Mouse (Mus musculus) MEL-GATA-1-ER (cell line): ENCODE results near the gene Lmntd2.

ENCODE experiments used
- DNase-seq: peaks from one replicate; pipeline ENCODE4 v3.0.0-alpha.2; 2012; ENCODE audit warnings: low read depth; ENCODE audit errors: extremely low read depth

Lmntd2 gene

DNA sequence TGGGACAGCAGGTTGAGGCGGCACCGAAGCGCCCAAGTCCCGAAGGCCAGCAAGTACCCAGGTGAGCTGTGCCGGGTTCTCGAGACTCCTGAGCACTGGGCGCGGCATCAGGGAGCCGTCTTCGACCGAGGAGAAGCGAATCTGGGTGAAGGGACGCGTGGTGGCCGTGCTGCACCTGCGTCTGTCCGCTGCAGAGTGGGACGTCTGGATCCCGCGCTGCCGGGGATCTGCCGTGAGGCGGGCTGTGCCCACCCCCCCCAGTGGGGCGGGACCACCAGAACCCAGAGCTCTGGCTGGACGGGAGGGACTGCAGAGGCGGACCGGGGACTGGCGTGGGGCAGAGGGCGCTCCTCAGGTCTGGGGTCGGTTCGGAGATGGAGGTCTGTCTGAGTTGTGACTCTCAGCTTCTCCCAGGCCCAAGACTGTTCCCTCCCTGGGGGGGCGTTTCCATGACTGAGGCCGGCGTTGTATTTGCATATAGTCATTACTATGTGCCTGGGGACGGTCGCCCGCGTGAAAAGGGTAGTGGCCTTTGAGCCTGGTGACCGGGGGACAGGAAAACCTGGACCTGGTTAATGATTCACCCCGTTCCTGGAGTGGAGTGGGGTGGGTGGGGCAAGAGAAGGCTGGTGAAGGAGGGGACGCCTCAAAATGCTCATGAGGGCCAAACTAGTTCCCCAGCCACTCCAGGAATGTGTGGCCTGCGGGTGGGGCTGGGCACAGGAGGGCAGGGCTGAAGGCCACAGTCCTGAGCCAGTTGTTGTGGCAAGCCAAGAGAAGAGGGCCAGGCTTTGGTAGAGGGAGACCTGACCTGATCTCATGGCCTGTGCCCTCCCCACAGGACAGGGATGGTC, 2.2 kb upstream of the Lmntd2 start:
- DNase-seq = no peak

GRCm38 (mm10) chr7:141215101-141215879, 1.4 kb upstream of the Lmntd2 start, which contains the start of gene Rassf7:
Gene Rassf7, plus strand, starts transcription at chr7:141215860.
- peak; percentile 84 for DNase-seq

DNA sequence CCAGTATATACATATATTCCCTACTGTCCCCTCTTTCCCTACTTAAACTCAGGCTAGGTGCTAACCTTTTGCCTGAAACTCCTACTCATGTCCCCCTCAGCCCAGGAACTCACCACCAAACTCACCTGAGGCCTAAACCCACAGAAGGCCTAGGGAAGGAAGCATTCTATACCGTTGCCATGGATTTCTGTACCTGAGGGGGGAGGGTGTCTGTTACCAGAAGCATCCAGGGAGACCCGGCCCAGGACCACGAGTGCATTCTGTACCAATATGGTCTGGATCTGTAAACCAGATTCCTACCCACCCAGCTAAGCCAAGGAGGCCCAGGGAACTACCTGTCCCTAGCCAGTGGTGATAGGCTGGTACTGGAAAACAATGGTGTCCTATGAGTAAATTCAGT, 430 bp upstream of the Lmntd2 start:
- no peak for DNase-seq

DNA sequence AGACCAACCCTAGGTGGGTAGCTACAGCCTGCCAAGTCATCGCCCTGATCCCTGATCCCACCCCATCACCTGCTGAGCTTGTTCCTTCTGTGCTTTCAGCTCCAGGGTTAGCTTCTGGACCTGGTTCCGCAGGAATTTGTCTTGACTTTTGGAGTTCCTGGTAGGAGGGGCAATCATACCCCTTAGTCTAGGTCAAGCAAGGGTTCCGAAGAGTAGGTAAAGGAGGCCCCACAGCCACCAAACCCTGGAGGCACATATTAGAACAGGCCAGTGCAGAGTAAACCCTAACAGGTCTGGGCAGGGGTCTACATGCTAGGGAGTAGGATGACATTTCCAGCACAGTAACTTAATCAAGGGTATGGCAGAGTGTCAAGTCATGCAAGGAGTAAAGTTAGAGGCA, 747 bp downstream of the Lmntd2 start:
- no peak for DNase-seq

DNA sequence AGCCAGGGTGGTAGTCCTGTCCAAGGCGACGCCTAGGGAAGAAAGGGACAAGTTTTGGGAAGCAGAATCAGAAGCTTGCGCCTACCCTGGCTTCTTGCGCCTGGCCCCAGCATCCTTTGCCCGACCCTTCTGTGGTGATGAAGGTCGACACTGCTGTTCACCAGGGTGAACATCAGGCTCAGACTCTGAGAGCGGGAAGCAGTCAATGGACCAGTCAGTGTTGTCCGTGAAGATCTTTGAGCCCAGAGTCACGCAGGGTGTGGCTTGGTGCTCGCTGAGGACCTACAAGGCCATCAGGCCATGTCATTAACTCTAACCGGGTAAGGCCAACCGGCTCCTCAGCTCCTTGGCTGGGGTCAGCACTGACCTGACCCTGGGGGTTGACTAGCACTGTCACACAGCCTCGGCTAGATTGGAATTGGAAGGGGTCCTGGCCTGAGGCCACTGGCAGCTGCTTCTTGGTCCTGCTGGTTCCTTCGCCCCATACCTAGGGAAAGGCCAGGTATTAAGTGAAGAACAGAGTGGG, 3.2 kb downstream of the Lmntd2 start:
- no peak for DNase-seq

- no peak for DNase-seq
Measured at GRCm38 (mm10) chr7:141210137-141210536, 3.7 kb downstream of the Lmntd2 start.

GRCm38 (mm10) chr7:141209526-141209925, 4.4 kb downstream of the Lmntd2 start:
- no peak for DNase-seq

DNA sequence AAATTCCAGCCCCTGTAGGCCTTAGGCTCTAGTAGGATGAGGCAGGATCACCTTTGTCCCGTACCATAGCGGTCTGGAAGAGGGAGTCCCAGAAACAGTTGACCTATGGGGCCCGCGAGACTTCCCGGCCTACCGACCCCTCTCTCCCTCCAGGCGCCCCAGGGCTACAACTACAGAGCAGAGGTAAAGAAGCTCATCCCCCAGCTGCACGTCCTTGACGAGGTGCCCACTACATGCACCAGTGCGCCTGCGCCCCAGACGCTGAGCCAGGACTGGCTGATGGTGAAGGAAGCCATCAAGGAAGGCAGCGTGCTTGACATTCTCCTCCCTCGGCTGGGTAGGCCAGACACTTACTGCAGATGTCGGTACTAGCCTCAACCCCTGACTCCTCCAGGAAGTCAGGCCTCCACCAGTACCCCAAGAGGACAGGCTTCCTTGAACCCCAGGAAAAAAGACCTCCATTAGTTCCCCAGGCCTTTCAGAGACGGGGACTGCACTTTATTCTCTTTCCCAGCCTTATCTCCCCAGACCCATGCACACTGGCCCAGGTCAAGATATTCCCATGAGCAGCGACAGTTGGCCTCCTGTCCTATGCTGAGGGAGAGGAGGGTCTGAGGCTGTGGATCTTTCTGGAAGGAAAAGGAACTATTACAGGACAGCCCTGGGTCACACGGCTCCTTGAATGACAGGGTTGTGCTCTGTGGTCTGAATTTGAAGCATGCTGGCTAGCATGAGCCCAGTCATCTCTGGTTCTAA, 7.5 kb downstream of the Lmntd2 start:
- no peak for DNase-seq

GRCm38 (mm10) chr7:141205504-141205903, 8.4 kb downstream of the Lmntd2 start:
- no peak for DNase-seq

GRCm38 (mm10) chr7:141204546-141204945, 9.3 kb downstream of the Lmntd2 start:
- no peak for DNase-seq

DNA sequence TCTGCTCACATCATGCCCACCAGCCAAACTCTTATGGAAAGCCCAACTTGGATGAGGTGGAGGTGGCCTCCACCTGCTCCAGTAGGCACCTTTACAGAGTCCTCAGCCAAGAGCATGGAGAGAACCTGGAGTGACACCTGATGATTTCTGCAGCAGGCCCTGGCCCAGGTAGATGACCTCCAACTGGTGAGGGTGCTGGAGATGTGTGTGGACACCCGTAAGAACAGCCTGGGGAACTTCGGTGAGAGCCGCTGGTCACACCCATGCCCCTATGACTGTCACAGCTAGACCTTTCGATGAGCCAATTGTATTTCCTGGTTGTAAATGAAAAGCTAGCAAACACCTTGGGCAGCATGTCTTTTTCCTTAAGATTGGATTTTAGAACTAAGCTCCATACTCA, 15.8 kb downstream of the Lmntd2 start:
- no peak for DNase-seq

DNA sequence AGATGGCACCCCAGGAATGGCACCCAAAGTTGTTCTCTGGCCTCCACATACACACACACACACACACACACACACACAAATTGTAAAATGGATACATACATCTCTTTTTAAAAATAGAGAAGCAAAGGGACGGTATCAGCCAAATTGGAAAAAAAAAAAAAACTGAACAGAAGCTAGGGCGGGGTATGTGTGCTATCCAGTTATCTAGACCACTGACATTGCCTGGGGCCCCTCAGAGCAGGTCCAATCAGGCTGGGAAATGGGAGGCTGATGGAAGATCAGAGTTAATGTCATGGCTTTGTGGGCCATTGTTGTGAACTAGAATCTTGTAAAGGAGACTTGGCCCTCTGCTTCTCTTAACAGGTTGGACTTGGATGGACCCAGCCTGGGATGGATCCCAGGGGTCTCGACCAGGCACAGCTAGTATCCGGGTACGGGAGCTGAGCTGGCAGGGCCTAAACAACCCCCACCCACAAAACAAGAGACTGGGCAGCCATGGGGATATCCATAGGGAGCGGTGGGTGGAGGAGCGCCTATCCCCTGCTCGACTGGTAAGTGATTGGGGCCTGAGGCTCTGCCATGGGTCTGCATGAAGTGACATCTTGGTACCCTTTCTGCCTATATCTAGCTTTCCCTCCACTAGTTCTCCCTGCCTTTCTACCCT, 17.1 kb downstream of the Lmntd2 start:
- peak; percentile 25 for DNase-seq

GRCm38 (mm10) chr7:141195754-141196153, 18.1 kb downstream of the Lmntd2 start:
- no peak for DNase-seq

DNA sequence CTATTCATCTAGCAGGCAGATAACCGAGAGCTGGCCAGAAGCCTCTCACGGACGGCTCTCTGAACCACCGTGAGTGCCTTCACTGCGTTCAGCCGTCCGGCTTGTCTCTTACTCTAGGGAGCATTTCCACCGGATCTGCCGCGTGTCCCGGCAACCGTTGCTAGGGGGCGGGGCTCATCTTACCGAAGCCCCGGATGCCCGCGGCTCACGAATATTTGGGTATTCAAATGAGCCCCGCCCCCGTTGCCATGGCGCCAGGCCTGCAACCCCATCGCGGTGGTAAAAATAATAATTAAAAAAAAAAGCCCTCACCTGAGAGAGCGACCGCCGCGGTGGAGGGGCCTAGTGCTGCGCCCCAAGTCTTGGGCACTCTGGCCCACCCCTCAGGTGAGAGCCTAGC, 19.1 kb downstream of the Lmntd2 start:
- DNase-seq = peak; percentile 74

DNA sequence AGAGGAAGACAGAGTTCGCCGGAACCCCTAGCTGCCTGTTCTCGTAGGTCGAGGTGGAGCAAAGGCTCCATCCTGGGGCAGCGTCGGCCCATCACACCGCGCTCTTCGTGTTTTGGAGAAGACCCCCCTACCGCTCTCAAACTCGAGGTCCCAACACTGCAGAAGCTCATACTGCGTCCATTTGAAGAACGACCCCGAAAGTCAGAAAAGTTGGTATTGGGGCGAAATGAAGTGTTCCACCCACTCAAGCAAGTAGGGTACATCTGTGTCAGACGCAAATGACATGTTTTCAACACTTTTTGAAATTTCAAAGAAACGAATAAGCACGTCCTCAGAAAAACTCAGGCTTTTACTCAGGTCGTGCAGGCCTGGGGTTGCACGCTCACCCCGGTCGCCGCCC, 19.5 kb downstream of the Lmntd2 start:
- DNase-seq = peak; percentile 26

DNA sequence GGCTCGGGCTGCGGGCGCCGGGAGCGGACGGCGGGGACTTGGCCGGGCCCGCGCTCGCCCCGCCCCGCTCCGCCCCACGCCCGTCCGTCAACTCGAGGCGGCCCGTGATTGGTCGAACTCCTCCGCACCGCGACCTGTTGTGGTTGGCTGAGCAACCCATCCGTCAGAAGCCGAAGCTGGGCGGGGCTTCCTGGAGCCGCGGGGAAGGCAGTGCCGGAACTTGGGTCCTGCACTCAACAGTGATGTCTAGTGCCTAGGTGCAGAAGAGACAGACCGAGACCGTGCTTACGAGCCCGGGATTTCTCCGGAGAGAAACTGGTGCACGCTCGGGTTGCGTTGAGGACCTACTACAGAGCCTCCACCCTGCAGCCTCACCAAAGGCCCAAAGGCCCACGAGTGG, 19.9 kb downstream of the Lmntd2 start, which contains the start of the genes Hras and Lrrc56:
TSS of gene Hras (minus strand) at position 58 of the 400 bp plus-strand sequence.
TSS of gene Lrrc56 (plus strand) at position 210 of the 400 bp plus-strand sequence.
- DNase-seq = peak; percentile 90

- DNase-seq = no peak
Measured at GRCm38 (mm10) chr7:141193348-141193856, 20.5 kb downstream of the Lmntd2 start.

- no peak for DNase-seq
Measured at GRCm38 (mm10) chr7:141192776-141193347, 21.0 kb downstream of the Lmntd2 start.

DNA sequence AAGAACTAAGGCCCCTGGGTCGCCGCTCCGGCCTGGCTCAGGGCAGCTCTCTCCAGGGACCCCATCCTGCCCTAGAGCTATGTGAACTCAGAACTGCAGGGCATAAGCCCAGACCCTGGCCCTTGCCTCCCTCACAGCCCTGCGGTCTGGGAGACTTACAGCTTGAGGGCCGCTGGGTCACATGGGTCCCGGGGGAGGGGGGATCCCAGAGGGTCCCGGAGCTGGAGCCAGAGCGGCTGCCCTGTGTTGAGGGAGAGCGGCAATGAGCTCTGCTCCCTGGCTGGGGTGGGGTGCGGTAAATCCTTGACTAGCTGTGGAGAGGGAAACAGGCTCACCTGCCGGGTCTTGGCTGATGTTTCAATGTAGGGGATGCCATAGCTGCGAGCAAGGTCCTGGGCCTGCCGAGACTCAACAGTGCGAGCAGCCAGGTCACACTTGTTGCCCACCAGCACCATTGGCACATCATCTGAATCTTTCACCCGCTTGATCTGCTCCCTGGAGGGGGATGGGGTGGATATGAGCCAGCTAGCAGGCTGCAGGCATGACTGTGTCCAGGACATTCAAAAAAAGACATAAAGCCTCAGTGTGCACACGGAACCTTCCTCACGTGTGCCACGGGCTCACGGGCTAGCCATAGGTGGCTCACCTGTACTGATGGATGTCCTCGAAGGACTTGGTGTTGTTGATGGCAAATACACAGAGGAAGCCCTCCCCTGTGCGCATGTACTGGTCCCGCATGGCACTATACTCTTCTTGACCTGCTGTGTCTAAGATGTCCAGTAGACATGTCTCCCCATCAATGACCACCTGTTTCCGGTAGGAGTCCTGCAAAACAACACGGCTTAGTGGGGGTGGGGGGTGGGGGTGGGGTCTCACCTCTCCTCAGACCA, 21.8 kb downstream of the Lmntd2 start:
- no peak for DNase-seq
